Mouse (Mus musculus) forebrain, embryonic 14.5 days (tissue): ENCODE measurements at regions not wholly inside any gene's neighbourhood (a gene's known extent, or its start where the extent isn't known, plus 50 kb on each side); places are given as distances from the start of the nearest gene placed in this dataset.

Experiments
- ATAC-seq: fragments of 200-750 bp; cut with Nextera tagmentation; 2 replicates; pipeline ENCODE4 v1.8.0; 2017; ENCODE audit warnings: mild to moderate bottlenecking, moderate library complexity
- DNase-seq: peaks from one replicate; pipeline ENCODE4 v3.0.0-alpha.2; 2015; ENCODE audit warnings: low spot score
- H3K27ac ChIP-seq: fragments of 300-500 bp; sonication (generic); 2 replicates; pipeline ENCODE4 v1.5.1; 2014; ENCODE audit warnings: low read depth, mild to moderate bottlenecking, control low read depth, low read length, moderate library complexity
- H3K27me3 ChIP-seq: fragments of 300-500 bp; sonication (generic); replicated peaks from 2 replicates; pipeline ENCODE4 v1.6.1; 2014; ENCODE audit warnings: low read length, control low read depth, mixed read lengths; ENCODE audit not compliant: control insufficient read depth, insufficient read depth
- H3K36me3 ChIP-seq: fragments of 300-500 bp; sonication (generic); 2 replicates; pipeline ENCODE4 v1.6.1; 2014; ENCODE audit warnings: low read length, control low read depth; ENCODE audit not compliant: control insufficient read depth, insufficient read depth
- H3K4me1 ChIP-seq: fragments of 300-500 bp; sonication (generic); 2 replicates; pipeline ENCODE4 v1.6.1; 2014; ENCODE audit warnings: antibody characterized with exemption, low read length, control low read depth; ENCODE audit not compliant: control insufficient read depth, insufficient read depth
- H3K4me2 ChIP-seq: fragments of 300-500 bp; sonication (generic); 2 replicates; pipeline ENCODE4 v1.6.1; 2014; ENCODE audit warnings: mild to moderate bottlenecking, control low read depth, low read length
- H3K4me3 ChIP-seq: fragments of 300-500 bp; sonication (generic); 2 replicates; pipeline ENCODE4 v1.5.1; 2014; ENCODE audit warnings: low read depth, low read length, control low read depth
- H3K9ac ChIP-seq: fragments of 300-500 bp; sonication (generic); 2 replicates; pipeline ENCODE4 v1.6.1; 2014; ENCODE audit warnings: mild to moderate bottlenecking, low read length, control low read depth, moderate library complexity
- H3K9me3 ChIP-seq: fragments of 300-500 bp; sonication (generic); replicated peaks from 2 replicates; pipeline ENCODE4 v1.6.1; 2016; ENCODE audit warnings: low read length, control low read depth, mixed read lengths; ENCODE audit not compliant: control insufficient read depth
- WGBS: fragments of 180-500 bp; shearing (Covaris S2); extraction: QIAGEN DNeasy Blood & Tissue Kit; methylation state at CpG from one replicate; pipeline ENCODE4 v1.1.7; 2014; 5-methylcytosine and 5-hydroxymethylcytosine counted together

DNA sequence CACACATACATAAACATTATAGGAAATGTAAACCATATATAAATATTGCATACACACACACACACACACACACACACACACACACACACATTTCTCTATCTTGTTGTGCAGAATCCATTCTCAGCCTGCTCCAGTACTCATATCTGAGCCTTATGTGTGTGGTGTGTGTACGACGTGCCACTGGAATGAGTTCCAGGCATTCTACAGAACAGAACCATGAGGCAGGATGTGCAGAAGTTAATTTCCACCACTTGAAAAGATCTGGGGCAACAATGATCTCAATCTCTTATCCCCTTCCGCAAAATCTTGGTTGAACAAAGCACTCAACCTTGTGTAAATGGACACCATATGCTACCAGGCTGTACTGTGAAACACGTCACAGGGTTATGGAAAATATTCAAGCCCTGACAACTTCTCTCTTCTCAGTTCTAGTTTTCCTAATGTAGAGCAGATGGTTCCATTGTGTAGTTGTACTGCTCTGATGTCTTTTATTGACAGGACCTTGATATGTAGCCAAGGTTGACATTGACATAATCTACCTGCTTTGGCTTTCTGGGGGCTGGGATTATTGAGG, 96.9 kb upstream of the Ust start:
- Histone ChIP-seq H3K27ac (no peak overlapping the region), H3K36me3 (no peaks in the 10 kb centered on the region), H3K4me1 (no peaks in the 10 kb centered on the region), H3K9me3 (no peaks in the 10 kb centered on the region), H3K27me3 (no peaks in the 10 kb centered on the region), H3K4me3 (no peak overlapping the region), H3K4me2 (no peak overlapping the region), H3K9ac (no peak overlapping the region)
- DNase-seq, result peak; percentile 68
- 65% methylated on average over 4 of the region's 4 CpGs for WGBS
- peak; percentile 91 for ATAC-seq

- Histone ChIP-seq H3K27ac (no peak overlapping the region), H3K4me2 (no peak overlapping the region), H3K4me1 (no peaks in the 10 kb centered on the region), H3K36me3 (no peaks in the 10 kb centered on the region), H3K27me3 (no peaks in the 10 kb centered on the region), H3K9ac (no peak overlapping the region), H3K9me3 (no peaks in the 10 kb centered on the region), H3K4me3 (no peak overlapping the region)
- no peak for ATAC-seq
- no peak for DNase-seq
- 84% methylated on average over 5 of the region's 5 CpGs for WGBS
Observed at GRCm38 (mm10) chr10:8589871-8590533, 71.4 kb upstream of the Ust start.

DNA sequence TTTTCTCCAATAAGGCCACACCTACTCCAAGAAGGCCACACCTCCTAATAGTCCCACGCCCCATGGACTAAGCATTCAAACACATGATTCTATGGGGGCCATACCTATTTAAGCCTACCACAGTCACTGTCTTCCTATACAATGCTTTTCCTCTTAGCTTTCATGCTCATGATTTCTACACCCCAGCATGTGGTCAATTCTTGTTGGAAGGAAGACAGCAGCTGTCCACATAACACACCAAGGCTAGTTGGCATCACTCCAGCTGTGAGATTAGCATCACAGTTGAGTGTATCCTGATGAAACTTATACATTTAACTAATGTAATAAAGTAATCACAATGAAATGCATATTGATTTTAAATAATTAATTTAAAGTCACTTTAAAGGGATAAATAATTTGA, 70.5 kb upstream of the Ust start:
- Histone ChIP-seq H3K9ac (no peak overlapping the region), H3K4me1 (no peaks in the 10 kb centered on the region), H3K9me3 (no peaks in the 10 kb centered on the region), H3K36me3 (no peaks in the 10 kb centered on the region), H3K4me3 (no peak overlapping the region), H3K27me3 (no peaks in the 10 kb centered on the region), H3K4me2 (no peak overlapping the region), H3K27ac (no peak overlapping the region)
- 86% methylated on average over 1 of the region's 1 CpGs for WGBS
- peak; percentile 16 for DNase-seq
- no peak for ATAC-seq

DNA sequence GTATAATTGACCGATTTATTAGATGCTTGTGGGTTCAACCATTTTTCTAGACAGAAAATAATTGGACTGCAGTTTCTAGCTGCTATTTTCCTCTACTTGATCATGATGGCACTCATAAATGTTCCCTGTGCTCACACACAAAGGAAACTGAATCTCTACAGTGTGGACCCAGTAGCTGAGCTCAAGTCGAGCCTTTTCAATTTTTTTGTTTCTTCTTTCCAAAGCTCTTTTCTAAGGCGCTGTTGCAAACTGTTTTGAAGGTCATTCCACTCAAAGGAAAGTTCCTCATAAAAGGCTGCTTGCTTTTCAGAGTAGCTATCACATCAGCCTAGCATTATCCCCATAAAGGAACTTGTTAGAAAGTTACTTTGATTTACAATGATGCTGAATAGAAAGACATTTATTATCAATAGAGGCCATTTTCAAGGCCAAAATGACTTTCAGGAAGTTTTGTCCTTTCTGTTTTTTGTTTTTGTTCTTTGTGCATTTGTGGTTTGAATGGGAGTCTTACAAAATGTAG, 65.8 kb upstream of the Ust start:
- no peak overlapping the region for H3K9ac ChIP-seq
- H3K9me3 ChIP-seq, result no peaks in the 10 kb centered on the region
- H3K4me2 ChIP-seq, result no peak overlapping the region
- ATAC-seq (no peak), DNase-seq (peak; percentile 21)
- H3K4me1 ChIP-seq, result no peaks in the 10 kb centered on the region
- H3K27me3 ChIP-seq, result no peaks in the 10 kb centered on the region
- no peak overlapping the region for H3K27ac ChIP-seq
- H3K36me3 ChIP-seq, result no peaks in the 10 kb centered on the region
- 44% methylated on average over 3 of the region's 3 CpGs for WGBS
- no peak overlapping the region for H3K4me3 ChIP-seq

- Histone ChIP-seq H3K4me3 (no peak overlapping the region), H3K4me2 (no peak overlapping the region), H3K27ac (no peak overlapping the region), H3K9ac (no peak overlapping the region), H3K9me3 (no peaks in the 10 kb centered on the region), H3K36me3 (no peaks in the 10 kb centered on the region), H3K27me3 (no peaks in the 10 kb centered on the region), H3K4me1 (no peaks in the 10 kb centered on the region)
- ATAC-seq, result peak; percentile 50; the same call in 1 of the 2 replicates
- 55% methylated on average over 7 of the region's 7 CpGs for WGBS
- no peak for DNase-seq
Observed at GRCm38 (mm10) chr10:8583552-8584388, 65.1 kb upstream of the Ust start.

GRCm38 (mm10) chr10:8580298-8580697, 61.7 kb upstream of the Ust start:
- ATAC-seq, result no peak
- Histone ChIP-seq H3K9me3 (no peaks in the 10 kb centered on the region), H3K9ac (no peak overlapping the region), H3K36me3 (no peaks in the 10 kb centered on the region), H3K4me2 (no peak overlapping the region), H3K4me1 (no peaks in the 10 kb centered on the region), H3K27me3 (no peaks in the 10 kb centered on the region), H3K4me3 (no peak overlapping the region), H3K27ac (no peak overlapping the region)
- no peak for DNase-seq
- 89% methylated on average over 2 of the region's 2 CpGs for WGBS

DNA sequence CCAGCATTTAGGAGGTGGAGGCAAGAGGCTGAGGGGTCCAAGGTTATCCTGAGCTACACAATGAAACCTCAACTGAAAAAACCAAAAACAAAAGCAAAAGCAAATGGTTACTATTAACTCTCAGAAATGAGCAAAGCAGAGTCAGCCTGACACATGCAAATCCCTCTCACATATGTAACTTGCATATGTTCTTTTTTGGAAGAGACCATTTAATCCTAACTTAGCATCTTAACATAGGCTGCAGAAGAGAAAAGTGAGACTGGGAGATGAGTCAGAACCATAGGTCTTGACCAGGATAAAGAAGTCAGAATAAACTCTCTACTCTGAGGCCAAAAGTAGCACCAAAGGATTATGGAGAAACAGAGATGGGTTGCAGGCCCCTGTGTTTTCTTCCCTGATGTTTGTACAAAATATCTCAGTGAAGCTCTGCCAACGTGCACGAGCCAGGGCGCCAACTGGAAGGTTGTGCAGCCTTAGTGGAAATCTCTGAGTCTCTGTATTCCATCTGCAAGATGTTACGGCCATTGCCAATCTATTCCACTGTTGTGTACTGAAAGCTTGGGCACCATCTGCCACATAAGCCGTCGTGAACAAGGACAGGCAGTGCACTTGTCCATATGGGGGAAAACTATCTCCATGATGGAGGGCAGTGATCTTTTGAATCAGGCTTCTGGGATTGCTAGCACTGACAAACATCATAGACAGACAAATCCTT, 59.2 kb upstream of the Ust start:
- 74% methylated on average over 6 of the region's 6 CpGs for WGBS
- DNase-seq (peak; percentile 61), ATAC-seq (peak; percentile 65; the same call in 1 of the 2 replicates)
- H3K4me1 ChIP-seq, result no peaks in the 10 kb centered on the region
- H3K9ac ChIP-seq, result no peak overlapping the region
- H3K9me3 ChIP-seq, result no peaks in the 10 kb centered on the region
- no peak overlapping the region for H3K4me2 ChIP-seq
- no peaks in the 10 kb centered on the region for H3K27me3 ChIP-seq
- no peak overlapping the region for H3K4me3 ChIP-seq
- H3K36me3 ChIP-seq, result no peaks in the 10 kb centered on the region
- H3K27ac ChIP-seq, result no peak overlapping the region
